Mouse (Mus musculus) activated CD4-positive, CD25-positive, alpha-beta regulatory T cell, adult 4 months (primary cell): ENCODE measurements around the gene Taar4. TPM values are rescaled to one million over a fixed set of nuclear protein-coding genes. Genes with fewer than 3 reads are reported as not detected.

Experiments
- ATAC-seq: one replicate; pipeline ENCODE4 v1.8.0; 2017
- polyA plus RNA-seq, 2 experiments: library from polyadenylated mRNA; unstranded; fragments of 100-300 nt; shearing (Covaris generic); gene quantifications; one replicate each; pipeline ENCODE4 v1.2.1; 2017

The Taar4 gene
- not detected for polyA plus RNA-seq

DNA sequence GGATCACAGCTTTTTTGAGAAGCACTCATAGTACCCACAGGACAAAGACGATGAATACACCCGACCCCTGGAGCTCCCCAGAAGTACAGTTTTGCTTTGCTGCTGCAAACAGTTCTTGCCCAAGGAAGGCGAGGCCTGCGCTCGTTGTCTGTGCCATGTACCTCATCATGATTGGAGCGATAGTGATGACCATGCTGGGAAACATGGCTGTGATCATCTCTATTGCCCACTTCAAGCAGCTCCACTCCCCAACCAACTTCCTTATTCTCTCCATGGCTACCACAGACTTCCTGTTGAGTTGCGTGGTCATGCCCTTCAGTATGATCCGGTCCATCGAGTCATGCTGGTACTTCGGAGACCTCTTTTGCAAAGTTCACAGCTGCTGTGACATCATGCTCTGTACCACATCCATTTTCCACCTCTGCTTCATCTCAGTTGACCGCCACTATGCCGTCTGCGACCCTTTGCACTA is at the start of gene Taar4:
Taar4 (plus strand) TSS at position 51 of the 472 bp plus-strand sequence.
- ATAC-seq = no peak

DNA sequence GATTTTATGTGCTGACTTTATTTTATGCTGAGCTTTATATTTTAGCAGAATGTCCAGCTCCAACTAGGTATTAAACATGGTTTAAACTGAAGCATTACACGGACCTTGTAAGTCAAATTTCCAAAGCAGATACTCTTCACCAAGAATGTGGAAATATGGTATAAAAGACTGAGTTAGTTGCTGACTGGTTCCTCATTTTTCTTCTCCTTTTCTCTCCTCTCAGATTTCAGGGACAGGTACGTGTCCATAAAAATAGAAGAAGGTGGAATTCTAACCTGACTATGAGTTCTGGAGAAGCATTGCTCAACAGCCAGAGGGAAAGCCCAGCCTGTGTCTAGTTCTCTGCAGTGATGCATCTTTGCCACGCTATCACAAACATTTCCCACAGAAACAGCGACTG is 40.2 kb upstream of the Taar4 start, which contains the start of gene Taar1:
Taar1 (plus strand) TSS at position 301 of the 400 bp plus-strand sequence.
- no peak for ATAC-seq

DNA sequence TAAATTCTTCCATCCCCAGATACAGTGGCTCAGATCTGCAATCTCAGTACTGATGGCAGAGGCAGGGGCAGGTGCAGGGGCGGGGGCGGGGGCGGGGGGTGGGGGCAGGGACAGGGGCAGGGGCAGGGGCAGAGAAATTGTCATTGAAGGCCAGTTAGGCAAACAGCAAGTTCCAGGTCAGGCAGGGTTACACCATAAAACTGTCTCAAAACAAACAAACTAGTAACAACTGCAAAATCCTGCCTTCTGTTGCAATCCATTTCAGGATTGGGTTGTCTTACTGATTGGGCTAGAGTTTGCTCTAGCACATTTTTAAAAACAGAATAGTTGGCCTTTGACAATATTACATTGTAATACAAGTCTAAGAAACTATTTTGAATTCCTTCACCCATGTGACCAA is 37.8 kb upstream of the Taar4 start:
- no peak for ATAC-seq

DNA sequence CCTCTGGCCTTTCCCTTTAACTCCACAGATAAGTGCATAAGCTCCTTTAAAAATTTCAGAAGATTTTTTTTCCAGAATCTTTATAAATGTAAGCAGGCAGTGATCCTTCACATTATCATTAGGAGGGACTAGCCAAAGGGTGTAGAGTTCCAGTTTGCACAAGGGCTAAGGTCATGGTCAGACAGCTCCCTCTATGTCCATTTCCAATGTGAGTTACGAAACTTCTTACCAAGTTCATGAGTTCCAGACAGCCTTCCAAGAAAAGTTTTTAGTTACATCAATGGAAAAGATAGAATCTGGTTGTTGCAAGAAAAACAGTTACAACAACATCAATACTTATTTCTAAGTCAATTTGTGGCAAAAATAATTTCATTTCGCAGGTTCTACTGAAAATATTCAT is 36.4 kb upstream of the Taar4 start:
- ATAC-seq = no peak

DNA sequence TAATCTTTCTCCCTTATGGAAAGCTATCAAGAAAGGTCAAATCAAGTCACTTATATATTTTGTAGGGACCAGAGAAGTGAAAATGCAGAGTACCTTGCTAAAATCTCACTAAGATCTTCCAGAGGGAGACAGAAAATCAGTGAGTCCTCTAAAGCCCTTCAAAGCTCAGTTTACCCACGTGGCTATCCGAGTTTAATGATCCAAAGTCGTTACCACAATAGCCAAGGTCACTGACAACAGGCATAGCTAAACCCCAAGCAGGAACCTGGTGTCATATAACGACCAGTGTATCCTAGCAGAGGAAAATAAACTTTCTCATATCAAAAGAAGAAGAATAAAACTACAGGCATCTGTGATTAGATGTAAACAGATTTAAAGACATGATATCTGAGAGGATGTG is 22.7 kb upstream of the Taar4 start:
- no peak for ATAC-seq

DNA sequence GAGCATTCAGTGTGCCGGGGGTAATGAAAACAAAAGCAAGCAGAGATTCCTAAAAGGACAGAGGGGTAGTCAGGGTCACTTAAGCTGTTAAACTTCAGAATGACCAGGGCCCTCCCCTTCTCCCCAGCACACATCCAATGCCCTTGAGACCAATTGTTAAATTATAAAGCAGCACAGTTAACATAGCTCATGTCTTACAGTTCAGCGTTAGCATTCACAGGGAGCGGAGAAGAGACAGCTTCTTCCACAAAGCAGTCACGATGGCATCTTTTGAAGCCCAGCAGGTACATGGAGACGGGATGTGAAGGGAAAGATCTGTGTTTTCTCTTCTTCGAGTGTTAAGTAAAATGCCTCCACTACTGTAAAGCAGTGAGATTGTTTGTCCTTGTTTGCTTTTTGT is 22.0 kb upstream of the Taar4 start, which contains the start of gene Taar2:
Taar2 (plus strand) TSS at position 261 of the 400 bp plus-strand sequence.
- ATAC-seq = no peak

DNA sequence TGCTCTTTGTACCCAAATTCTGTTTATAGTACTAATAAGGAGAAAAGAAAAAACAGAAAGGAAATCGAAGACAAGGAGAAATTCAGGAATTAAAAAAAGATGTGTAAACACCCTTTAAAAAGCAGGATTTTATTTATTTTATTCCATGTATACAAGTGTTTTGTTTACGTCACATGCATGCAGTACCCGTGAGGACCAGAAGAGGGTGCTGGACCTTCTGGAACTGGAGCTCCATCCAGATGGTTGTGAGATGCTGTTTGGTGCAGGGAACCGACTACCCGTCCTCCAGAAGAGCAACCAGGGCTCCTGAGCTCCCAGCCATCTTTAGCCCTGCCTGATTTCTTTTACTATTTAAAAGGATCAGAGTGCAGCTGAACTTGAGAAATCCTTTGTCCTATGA is 17.8 kb upstream of the Taar4 start:
- no peak for ATAC-seq

DNA sequence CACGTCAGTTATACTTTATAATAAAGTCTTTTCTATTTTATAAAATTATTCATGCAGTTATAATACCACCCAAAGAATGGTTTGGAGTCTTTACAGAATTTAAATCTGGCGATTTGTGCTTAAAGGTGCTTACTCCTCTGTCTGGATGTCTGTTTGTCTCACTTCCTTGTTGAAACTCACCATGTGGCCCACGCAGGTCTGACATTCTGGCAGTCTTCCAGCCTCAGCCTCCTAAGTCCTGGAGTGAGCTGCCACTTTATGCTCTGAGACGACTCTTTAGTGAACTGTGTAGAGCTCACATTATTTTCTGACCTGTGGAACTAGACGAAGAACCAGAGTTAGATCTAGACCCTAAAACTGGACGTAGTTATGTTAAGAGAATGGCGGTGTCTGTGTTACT is 12.3 kb upstream of the Taar4 start:
- no peak for ATAC-seq

DNA sequence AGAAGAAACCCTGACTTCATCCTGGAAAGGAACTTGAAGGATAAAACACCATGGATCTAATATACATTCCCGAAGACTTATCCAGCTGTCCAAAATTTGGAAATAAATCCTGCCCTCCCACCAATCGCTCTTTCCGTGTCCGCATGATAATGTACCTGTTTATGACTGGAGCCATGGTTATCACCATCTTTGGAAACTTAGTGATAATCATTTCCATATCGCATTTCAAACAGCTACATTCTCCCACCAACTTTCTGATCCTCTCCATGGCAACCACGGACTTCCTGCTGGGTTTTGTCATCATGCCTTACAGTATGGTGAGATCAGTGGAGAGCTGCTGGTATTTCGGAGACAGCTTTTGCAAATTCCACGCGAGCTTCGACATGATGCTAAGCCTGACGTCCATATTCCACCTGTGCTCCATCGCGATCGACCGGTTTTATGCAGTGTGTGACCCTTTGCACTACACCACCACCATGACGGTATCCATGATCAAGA is 10.7 kb upstream of the Taar4 start, which contains the start of gene Taar3:
Taar3 (plus strand) TSS at position 51 of the 498 bp plus-strand sequence.
- no peak for ATAC-seq

DNA sequence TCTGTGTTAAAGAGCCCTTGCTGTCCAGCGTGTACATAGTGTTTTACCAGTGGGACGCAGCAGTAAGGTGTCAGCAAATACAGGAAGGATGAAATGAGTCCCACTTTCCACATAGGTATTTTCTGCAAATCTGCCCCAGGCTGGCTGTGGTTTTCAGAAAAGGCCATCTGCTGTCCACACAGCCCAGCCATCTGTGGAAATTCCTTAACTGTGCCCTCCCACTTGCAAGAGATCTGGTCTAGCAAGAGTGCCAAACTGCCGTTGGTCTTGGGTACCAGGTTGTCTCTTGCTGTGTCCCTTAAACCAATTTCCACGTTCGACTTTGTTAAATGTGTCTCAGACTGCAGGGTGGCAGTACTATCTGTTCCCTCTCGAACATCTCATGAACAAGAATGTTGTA is 8.6 kb upstream of the Taar4 start:
- no peak for ATAC-seq

DNA sequence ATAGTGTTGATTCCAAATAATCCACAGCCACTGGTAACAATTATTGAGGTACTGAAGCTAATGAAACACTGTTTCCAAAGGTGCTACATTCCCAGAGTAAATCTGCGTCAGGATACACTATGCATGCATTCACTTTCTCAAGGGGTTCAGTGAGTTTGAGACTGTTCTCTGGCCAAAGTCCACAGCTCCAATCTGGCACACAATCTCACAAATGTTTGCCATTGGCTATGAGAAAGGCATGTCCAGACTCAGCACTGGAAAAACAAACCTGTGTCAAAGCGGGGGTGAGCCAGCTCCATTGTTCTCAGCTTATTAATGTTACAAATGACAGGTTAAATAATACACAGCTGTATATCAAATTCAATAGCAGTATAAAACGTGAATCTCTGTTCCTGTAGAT is 1.2 kb upstream of the Taar4 start:
- ATAC-seq = no peak

DNA sequence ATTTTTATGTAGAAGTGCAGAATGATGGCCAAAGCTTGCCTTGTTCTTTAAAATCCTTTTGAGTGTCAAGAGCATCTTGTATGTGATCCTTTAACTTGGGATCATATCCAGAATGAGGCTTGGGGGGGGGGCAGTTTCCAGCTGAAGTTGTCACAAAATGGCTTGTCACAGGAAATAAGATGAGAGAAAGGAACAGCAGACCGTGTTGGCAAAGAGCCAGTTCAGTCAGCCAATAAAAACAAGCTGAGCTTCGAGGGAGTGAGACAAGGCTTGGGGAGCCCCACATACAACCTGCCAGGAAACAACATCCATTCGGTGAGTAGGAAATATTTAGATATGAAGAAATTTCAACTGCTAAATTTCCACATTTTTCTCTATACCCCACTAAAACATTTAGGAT is 3.1 kb downstream of the Taar4 start:
- ATAC-seq = no peak

DNA sequence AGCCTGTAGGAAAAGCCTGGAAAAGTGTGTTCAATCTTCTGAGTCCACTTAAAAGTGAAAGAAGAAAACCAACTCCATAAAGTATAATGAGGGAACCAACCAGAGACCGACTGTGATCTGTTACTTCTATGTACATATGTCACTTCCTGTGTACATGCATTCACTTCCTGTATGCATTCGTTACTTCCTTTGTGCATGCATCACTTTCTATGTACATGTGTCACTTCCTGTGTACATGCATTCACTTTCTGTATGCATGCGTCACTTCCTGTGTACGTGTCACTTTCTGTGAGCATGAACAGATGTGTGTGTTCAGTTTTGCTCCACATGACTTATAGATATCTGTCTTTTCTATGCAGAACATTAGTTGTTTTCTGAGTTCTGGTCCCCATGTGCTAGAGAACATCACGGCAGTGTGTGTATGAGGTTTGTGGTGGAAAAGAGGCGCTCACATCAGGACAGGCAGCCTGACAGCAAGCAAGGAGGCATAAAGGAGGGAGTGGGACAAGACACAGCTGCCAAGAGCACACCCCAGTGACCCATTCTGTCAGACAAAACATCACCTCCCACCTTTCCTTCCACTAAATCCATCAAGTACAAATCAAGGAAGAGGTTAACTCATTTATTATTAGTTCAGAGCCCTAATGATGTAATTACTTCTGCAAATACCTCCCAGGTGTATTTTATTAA is 4.8 kb downstream of the Taar4 start:
- ATAC-seq = peak; percentile 52

DNA sequence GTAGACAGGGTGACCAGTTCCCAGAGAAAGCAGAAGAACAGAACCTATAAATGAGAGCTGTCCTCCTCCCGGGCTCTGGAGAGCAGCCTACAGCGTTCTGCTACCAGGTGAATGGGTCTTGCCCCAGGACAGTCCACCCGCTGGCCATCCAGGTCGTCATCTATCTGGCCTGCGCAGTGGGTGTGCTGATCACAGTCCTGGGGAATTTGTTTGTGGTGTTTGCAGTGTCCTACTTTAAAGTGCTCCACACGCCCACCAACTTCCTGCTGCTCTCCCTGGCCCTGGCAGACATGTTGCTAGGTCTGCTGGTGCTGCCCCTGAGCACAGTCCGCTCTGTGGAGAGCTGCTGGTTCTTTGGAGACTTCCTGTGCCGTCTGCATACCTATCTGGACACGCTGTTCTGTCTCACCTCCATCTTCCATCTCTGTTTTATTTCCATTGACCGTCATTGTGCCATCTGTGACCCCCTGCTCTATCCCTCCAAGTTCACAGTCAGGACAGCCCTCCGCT is 10.4 kb downstream of the Taar4 start, which contains the start of gene Taar5:
Taar5 (plus strand) TSS at position 51 of the 510 bp plus-strand sequence.
- ATAC-seq = no peak

DNA sequence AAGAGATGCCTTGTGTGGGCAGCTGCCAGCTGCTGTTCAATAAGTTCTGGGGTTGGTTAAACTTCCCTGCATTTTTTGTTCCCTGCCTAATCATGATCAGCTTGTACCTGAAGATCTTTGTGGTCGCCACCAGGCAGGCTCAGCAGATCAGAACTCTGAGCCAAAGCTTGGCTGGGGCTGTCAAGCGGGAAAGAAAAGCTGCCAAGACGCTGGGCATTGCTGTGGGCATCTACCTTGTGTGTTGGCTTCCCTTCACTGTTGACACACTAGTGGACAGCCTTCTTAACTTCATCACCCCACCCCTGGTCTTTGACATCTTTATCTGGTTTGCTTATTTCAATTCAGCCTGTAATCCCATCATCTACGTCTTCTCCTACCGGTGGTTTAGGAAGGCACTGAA is 11.0 kb downstream of the Taar4 start:
- no peak for ATAC-seq

DNA sequence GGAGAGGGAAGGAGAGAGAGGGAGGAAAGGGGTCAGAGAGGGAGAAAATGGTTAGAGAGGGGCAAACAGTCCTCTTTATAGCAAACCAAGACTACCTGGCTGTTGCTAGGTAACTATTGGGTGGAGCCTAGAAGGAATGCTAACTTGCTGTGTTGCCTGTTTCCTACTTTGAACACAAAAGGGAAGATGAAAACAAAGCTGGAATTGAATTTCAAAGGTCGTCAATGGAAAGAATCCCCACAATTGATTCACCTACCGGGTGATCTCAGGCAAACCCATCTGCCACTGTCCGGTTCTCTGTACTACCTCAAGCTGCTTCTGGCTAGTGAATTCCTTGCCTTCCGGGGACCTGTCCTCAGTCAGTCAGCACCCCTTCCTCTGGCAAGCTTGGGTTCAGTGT is 17.7 kb downstream of the Taar4 start:
- ATAC-seq = no peak

DNA sequence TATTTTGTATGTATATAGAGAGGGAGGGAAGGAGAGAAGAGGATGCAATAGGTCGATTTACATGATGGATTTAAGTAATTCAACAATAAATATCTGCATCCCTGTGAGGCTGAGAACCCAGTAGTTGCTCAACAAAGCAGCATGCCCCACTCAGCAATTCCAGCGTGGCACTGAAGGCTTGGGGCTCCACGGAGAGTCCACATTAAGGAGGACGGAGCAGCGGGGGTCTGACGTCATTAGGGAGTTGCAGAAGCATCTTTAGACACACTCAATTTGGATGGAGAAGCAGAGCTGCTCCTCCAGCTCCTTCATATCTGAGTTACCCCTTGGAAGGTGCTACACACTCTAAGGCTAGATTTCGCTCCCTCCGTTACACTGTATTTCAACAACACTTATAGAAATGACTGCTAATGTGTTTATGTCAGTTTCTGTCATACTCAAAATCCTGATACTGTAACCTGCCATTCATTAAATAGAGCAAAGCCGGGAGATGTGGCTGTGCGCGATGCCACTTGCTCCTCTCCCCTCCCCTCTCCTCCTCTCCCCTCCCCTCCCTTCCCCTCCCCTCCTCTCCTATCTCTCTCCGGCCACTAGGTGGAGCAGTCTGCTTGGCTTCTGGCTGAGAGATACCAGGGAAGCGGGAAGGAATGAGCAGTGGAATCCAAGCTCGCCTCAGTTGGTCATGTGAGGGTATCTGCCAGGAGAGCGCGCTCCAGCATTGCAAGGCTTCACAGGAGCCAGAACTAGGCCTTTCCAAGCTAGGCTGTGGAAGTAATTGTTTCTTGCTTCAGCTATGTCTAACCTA is 18.8 kb downstream of the Taar4 start:
- ATAC-seq = no peak

DNA sequence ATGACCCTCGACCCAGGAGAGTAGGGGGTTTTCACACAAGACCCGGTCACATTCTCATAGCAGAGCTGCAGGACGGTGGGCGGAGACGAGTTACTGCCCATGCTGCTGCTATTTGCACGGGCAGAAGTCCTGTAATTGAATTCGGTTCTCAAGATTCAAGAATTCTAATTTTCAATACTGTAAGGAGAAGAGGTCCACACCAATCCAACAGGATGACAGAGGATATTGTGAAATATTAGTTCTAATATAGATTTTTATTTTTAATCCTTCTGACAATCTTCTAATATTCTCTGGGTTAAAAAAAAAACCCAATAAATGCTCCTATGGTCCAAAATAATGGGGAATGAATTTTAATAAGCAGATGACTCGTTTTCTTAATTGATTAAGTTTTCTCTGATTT is 25.3 kb downstream of the Taar4 start, which contains the start of gene Taar6:
Taar6 (minus strand) TSS at position 101 of the 400 bp plus-strand sequence.
- no peak for ATAC-seq

DNA sequence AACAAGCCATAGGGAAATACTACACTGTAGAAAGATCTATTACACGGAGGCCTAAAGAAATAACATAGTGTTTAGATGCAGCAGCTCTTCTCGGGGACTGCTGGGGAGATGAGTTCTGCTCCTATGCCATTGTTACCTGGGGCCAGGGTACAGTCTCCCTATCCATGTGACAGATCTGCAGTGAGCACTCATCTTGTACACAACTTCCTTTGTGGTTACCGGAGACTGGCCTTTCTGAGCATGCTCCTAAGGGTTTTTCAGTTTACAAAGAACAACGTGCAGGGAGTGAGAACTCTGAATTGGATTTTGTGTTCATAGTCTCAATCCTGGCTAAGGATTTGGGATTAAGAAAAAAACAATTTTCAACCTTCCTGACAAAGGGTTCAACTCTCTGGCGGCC is 26.1 kb downstream of the Taar4 start:
- ATAC-seq = no peak

DNA sequence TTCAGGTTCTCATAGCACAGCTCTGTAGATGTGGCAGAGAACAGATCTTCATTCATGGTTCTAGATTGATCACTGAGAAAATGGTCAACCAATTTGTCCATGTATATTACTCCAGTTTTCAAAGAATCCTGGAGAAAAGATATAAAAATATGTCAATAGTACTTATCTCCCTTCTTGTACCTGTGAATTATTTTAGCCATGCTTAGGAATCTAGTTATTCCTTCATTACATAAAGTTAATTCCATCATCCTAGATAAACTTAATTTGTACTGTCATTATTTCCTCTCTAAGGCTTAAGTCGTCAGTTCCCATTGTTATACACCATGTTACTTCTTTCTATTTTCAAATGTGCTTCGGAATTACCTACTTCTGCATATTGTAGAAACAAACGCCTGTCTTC is 33.1 kb downstream of the Taar4 start, which contains the start of gene Taar7a:
Taar7a (minus strand) TSS at position 101 of the 400 bp plus-strand sequence.
- no peak for ATAC-seq

DNA sequence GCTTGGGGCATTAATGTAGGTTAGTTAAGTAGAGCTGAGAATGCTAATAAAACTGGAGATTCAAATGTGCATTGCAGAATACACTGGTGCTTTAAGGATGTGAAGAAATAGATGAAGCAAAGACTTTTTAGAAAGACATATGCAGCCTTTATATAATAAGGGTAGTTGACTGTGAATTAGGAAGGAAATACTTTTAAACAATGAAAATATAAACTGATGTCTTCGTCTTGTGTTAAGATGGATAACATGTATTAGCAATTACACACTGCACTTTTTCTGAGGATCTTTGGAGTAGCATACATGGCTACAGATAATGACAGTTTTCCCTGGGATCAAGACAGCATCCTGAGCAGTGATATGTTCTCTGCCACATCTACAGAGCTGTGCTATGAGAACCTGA is 39.3 kb downstream of the Taar4 start, which contains the start of gene Taar7b:
Taar7b (plus strand) TSS at position 301 of the 400 bp plus-strand sequence.
- no peak for ATAC-seq

DNA sequence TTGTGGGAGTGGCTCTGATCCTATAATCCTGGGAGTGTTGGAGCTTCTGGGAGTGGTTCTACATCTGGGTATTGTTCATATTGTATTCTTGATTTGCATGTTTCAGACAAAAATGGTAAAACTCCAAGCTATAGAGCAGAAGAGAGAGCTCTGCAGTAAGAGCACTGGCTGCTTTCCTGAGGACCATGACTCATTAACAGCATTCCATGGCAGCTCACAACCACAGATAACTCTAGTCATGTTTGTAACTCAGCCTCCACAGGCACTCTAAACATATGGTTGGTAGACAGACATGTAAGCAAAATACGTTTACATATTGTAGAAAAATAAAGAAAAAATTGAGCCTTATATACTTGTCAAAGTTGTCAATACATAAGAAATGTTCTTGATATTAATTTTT is 46.1 kb downstream of the Taar4 start:
- no peak for ATAC-seq

DNA sequence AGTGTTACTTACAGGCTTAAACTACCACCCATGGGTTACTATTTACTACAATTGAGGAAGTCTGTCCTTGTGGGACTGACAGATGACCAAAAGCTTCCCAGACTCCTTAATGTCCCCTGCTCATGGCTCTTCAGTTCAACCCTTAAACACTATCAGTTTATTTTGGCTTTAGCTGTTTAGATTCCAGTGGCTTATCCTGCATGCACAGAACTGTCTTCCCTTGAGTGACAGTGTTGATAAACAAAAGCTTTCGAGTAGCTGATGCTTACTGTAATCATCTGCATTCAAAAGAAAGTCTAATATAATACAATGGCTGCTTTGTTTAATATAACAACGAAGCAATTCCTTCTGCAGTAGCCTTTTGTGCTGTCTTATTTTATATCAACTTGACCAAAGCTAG is 46.7 kb downstream of the Taar4 start:
- no peak for ATAC-seq
